Mouse (Mus musculus): ENCODE measurements around the gene Ranbp10. TPM values are rescaled to one million over a fixed set of nuclear protein-coding genes. Genes with fewer than 3 reads are reported as not detected.

Gene Ranbp10
- polyA plus RNA-seq (2012; rRNA removed) = 57.2 and 60.6 TPM in 2 replicates
- polyA plus RNA-seq (2014; fragmentation: Nextera tagmentation; extraction: Ambion mirVana) = 37.0 and 42.0 TPM in 2 replicates

DNA sequence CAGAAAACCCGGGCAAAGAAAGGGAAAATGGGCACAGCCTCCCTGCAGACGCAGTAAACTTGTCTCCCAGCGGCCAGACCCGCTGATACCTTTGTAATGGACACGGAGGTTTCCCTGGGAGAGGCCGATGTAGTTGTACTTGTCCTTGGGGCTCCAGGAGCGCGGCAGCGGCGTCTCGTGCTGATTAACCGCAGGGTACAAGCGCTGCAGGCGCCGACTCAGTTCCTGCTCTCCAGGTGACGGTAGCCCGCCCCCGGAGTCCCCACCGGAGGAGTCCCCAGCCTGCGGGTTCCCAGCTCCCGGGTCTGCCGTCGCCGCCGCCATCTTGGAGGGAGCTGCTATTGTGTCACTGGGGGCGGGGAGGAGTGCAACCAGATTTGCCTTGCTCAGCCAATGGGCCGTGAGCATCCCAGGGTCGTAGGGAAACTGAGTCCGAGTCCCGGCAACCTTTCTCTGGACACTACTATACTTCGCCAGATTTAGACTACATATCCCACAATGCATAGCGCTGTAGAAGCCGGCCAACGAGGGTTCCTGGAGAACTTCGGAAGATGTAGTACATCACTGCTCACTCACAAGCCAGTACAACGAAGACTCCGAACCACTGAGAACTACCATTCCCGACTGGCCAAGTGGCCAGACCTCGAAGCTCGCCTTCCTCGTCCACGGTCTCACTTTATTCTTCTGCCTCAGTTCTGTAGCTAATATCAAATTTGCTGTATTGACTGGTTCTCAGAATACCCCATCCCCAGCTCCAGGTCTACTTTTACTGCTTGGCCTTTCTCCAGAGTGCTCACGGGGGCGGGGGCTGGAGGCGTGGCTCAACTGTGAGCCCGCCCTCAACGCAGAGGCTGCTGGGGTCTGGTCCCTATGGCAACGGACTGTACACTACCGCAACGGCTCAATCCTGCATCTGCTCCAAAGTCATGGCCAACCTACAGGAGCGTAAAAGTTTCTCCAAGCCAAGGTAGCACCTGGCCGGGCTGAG, at the start of gene Ranbp10, which contains the start of gene Tsnaxip1:
TSS of gene Ranbp10 (minus strand) at position 490 of the 988 bp plus-strand sequence.
TSS of gene Tsnaxip1 (plus strand) at position 871 of the 988 bp plus-strand sequence.
- H3K4me2 ChIP-seq (ENCODE audit: low read depth) = peak within 1 kb of the TSS; percentile 92
- H3K4me1 ChIP-seq (replicated peaks; ENCODE audit: control insufficient read depth in 2 of 2, insufficient read depth in 2 of 2, low read length in 1 of 2) = peaks cover 38 to 45% of the 10 kb centered on the region in 2 experiments
- WGBS (ENCODE audit: insufficient replicate concordance) = under 1% methylated on average over 52 of the region's 52 CpGs
- ATAC-seq (ENCODE audit: insufficient read depth) (peak; percentile 90), DNase-seq (ENCODE audit: low read depth in 3 of 3, low spot score in 3 of 3) (peak; percentile 99)
- H3K27me3 ChIP-seq (ENCODE audit: control insufficient read depth, insufficient read depth, low read length) = no peaks in the 10 kb centered on the region
- TF ChIP-seq CTCF (IDR thresholded peaks at IDR 0.05; ENCODE audit: low read depth) = no peak
- 0 out of 2 replicates have a peak, but pooled peaks have one; percentile 25 for TF ChIP-seq EP300 (IDR thresholded peaks at IDR 0.05; ENCODE audit: low read depth)
- H3K36me3 ChIP-seq (replicated peaks; ENCODE audit: control insufficient read depth, insufficient read depth, low read depth) = peaks cover 44% of the 10 kb centered on the region
- no peaks in the 10 kb centered on the region for H3K9me3 ChIP-seq (ENCODE audit: control insufficient read depth, low read length)
- H3K4me3 ChIP-seq (ENCODE audit: insufficient read depth in 1 of 2, low read depth in 2 of 2, low read length in 2 of 2) = peak within 1 kb of the TSS; percentile 98 to 100
- H3K9ac ChIP-seq (replicated peaks) = peak within 1 kb of the TSS; percentile 100
- peak within 1 kb of the TSS; percentile 100 for H3K27ac ChIP-seq

DNA sequence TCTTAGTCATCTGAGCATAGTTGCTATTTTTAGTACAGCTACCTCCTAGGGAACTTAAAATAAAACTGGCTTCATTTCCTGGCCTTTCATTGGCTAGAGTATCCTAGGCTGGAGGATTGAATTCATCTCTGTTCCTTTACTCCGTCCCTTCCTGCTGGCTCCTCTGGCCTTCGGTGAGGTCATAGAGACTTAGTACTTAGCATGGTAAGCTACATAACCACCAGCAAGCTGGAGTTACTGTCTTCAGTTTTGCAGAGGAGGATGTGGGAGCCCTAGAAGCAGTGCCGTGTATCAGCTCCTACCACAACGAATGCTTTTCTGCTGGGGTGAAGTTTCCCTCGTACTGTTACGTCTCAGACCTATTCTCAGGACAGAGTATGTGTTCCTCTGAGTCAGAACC, 47.2 kb upstream of the Ranbp10 start:
- no peaks in the 10 kb centered on the region; a peak in 1 of 4 replicates for H3K4me1 ChIP-seq (replicated peaks; ENCODE audit: control insufficient read depth in 2 of 2, insufficient read depth in 2 of 2, low read length in 1 of 2)
- no peak overlapping the region for H3K4me3 ChIP-seq (ENCODE audit: insufficient read depth in 1 of 2, low read depth in 2 of 2, low read length in 2 of 2)
- 84% methylated on average over 6 of the region's 6 CpGs for WGBS (ENCODE audit: insufficient replicate concordance)
- H3K9ac ChIP-seq (replicated peaks) = no peak overlapping the region
- H3K27ac ChIP-seq = no peak overlapping the region
- H3K27me3 ChIP-seq (ENCODE audit: control insufficient read depth, insufficient read depth, low read length) = no peaks in the 10 kb centered on the region
- H3K4me2 ChIP-seq (ENCODE audit: low read depth) = no peak overlapping the region
- ATAC-seq (ENCODE audit: insufficient read depth) (no peak), DNase-seq (ENCODE audit: low read depth in 3 of 3, low spot score in 3 of 3) (no peak)
- no peak for TF ChIP-seq EP300 (IDR thresholded peaks at IDR 0.05; ENCODE audit: low read depth)
- no peak for TF ChIP-seq CTCF (IDR thresholded peaks at IDR 0.05; ENCODE audit: low read depth)
- peaks cover 52% of the 10 kb centered on the region for H3K36me3 ChIP-seq (replicated peaks; ENCODE audit: control insufficient read depth, insufficient read depth, low read depth)
- no peaks in the 10 kb centered on the region for H3K9me3 ChIP-seq (ENCODE audit: control insufficient read depth, low read length)

DNA sequence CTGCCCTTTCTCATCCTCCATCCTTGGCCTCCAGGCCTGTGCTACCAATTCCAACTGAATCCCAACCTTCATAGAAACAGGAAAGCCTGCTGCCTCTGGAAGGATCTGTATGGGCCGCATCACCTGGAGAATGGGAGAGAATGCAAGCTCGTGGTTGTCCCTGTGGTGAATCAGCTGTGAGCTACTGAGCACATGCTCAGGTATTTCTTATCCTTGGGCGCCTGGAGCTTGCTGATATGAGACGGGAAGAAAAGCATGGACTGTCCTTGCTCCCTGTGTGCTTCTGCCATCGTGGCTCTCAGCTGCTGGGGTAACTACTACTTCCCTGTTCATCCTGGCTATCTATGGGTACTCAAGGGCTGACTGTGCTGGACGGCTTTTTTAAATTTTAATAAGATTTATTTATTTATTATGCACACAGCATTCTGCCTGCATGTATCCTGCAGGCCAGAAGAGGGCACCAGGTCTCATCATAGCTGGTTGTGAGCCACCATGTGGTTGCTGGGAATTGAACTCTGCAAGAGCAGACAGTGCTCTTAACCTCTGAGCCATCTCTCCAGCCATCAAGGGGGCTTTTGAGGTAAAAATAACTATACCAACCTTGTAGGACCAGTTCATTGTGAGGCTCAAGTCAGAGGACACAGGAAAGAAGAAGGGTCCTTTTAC, 39.3 kb upstream of the Ranbp10 start:
- Histone ChIP-seq H3K27ac (peak overlapping the region; percentile 7), H3K9me3 (ENCODE audit: control insufficient read depth, low read length) (no peaks in the 10 kb centered on the region), H3K27me3 (ENCODE audit: control insufficient read depth, insufficient read depth, low read length) (no peaks in the 10 kb centered on the region), H3K4me2 (ENCODE audit: low read depth) (no peak overlapping the region), H3K36me3 (replicated peaks; ENCODE audit: control insufficient read depth, insufficient read depth, low read depth) (peaks cover 42% of the 10 kb centered on the region), H3K4me3 (ENCODE audit: insufficient read depth in 1 of 2, low read depth in 2 of 2, low read length in 2 of 2) (no peak overlapping the region), H3K4me1 (replicated peaks; ENCODE audit: control insufficient read depth in 2 of 2, insufficient read depth in 2 of 2, low read length in 1 of 2) (peaks cover 13 to 28% of the 10 kb centered on the region in 2 experiments), H3K9ac (replicated peaks) (no peak overlapping the region; the same call in 1 of the 2 replicates)
- TF ChIP-seq CTCF (IDR thresholded peaks at IDR 0.05; ENCODE audit: low read depth) (peak; percentile 71), EP300 (IDR thresholded peaks at IDR 0.05; ENCODE audit: low read depth) (peak; percentile 40; the same call in 1 of the 2 replicates)
- DNase-seq (ENCODE audit: low read depth in 3 of 3, low spot score in 3 of 3) (no peak), ATAC-seq (ENCODE audit: insufficient read depth) (peak; percentile 52; the same call in 1 of the 2 replicates)
- 29% methylated on average over 6 of the region's 6 CpGs for WGBS (ENCODE audit: insufficient replicate concordance)

DNA sequence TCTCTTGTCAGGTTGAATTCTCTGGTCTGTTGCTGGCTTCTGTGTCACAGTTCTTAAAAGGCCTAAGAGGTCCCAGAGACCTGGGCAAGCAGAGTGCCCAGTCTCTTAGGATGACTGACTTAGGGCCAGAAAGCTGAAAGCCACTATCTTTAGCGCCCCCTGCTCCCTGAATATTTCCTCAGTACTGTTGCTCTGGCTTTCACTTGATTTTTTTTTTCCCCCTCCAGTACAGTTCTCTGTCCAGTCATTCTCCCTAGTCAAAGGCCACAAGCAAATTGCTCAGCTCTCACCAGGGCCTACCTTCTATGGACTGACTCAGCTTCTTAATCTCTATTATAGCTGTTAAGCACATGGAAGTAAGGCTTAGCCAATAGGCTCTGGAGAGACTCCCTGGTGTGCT, 34.8 kb upstream of the Ranbp10 start:
- no peak for TF ChIP-seq EP300 (IDR thresholded peaks at IDR 0.05; ENCODE audit: low read depth)
- peak; percentile 59 for TF ChIP-seq CTCF (IDR thresholded peaks at IDR 0.05; ENCODE audit: low read depth)
- WGBS (ENCODE audit: insufficient replicate concordance) = 0% methylated on average over 1 of the region's 1 CpGs

More for the DNA sequence above, 34.8 kb upstream of the Ranbp10 start:
- ATAC-seq (ENCODE audit: insufficient read depth) (no peak), DNase-seq (ENCODE audit: low read depth in 3 of 3, low spot score in 3 of 3) (no peak)
- H3K4me1 ChIP-seq (replicated peaks; ENCODE audit: control insufficient read depth in 2 of 2, insufficient read depth in 2 of 2, low read length in 1 of 2) = peaks cover 34 to 50% of the 10 kb centered on the region in 2 experiments
- H3K27ac ChIP-seq = peak overlapping the region; percentile 76; the same call in 1 of the 2 replicates
- peaks cover 19% of the 10 kb centered on the region for H3K36me3 ChIP-seq (replicated peaks; ENCODE audit: control insufficient read depth, insufficient read depth, low read depth)
- H3K9me3 ChIP-seq (ENCODE audit: control insufficient read depth, low read length) = no peaks in the 10 kb centered on the region
- peak overlapping the region; percentile 94 to 97 for H3K4me3 ChIP-seq (ENCODE audit: insufficient read depth in 1 of 2, low read depth in 2 of 2, low read length in 2 of 2)
- peak overlapping the region; percentile 99 for H3K4me2 ChIP-seq (ENCODE audit: low read depth)
- H3K27me3 ChIP-seq (ENCODE audit: control insufficient read depth, insufficient read depth, low read length) = no peaks in the 10 kb centered on the region
- H3K9ac ChIP-seq (replicated peaks) = peak overlapping the region; percentile 94
